Mouse (Mus musculus) fat pad, adult 2 months (tissue): ENCODE data around the gene Clta.
A peak's percentile ranks its signal among the peaks of the same experiment; 100 is the strongest.

Experiments
- DNase-seq: peaks from one replicate; pipeline ENCODE4 v3.0.0-alpha.2; 2011; ENCODE audit warnings: low read depth, low spot score; ENCODE audit errors: extremely low read depth

Clta gene

DNA sequence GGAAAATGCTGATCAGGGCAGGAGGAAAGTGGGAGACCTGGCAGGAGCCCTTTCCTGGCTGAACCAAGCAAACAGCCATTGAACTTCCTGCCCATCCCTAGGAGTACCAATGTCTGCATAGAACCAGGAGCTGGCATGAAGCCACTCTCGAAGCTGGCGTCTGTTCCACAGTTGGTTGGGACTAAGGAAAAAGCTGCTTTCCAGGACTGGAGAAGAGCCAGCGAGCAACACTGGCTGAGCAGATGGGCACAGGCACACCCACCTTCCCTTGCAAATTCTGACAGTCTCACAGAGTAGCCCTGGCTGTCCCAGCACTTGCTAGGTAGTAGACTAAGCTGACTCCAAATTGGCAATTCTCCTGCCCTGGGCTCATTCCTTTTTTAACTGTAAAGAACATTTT is 24.5 kb upstream of the Clta start:
- DNase-seq, result no peak

GRCm38 (mm10) chr4:43980236-43980635 is 24.0 kb upstream of the Clta start:
- no peak for DNase-seq

- no peak for DNase-seq
Observed at GRCm38 (mm10) chr4:43980846-43981245, 23.4 kb upstream of the Clta start.

- DNase-seq, result no peak
Observed at GRCm38 (mm10) chr4:43981251-43981650, 23.0 kb upstream of the Clta start.

DNA sequence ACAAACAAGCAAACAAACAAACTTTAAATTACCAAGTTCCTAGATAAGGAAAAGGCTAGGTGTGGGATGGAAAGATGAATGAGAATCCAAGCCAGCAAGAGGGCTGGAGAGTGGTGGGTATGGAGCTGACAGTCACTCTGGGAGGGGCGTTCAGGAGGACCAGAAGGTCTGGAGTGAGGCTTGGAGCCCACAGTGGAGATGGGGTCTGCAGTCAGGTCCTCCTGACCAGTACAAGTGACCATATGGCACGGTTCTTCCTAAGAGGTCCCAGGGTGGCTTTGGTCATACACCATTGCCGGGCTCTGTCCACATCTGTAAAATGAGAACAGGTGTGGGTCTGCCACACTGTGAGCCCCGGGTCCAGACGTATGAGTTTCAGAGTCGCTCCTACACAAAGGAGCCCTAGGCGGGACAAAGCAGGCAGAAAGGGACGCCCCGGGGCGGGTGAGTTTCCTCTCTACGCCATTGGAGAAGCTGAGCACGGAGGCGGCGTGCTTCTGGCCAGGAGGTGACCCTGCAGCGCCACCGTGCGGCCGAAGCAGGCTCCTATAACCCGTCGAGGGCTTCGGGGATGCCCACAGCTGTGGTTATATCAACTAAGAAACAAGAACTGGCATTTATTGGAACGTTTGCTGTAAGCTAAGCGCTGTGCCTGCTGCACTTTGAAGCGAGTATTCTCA is 22.1 kb upstream of the Clta start:
- no peak for DNase-seq

DNA sequence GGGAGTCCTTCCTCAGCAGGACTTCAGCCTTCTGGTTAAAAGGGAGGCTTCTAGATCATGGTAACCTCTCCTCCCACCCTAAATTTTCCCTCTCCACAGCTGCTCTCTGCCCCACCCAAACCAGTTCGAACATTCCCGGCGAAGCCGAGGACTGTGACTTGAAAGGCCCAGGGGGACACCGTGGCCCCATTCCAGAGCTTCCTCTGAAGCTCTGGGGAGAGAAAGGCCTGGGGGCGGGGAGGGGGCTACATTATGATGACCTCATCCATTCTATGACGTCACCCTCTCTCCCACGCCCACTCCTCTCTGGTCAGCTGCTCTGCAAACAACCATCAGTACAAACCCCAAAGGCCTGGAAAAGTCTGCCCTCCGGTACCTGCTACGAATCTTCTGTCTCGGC is 21.1 kb upstream of the Clta start, which contains the start of gene Ccin:
Gene Ccin, plus strand, starts transcription at position 303 of the 400 bp plus-strand sequence.
- no peak for DNase-seq

- DNase-seq, result no peak
Observed at GRCm38 (mm10) chr4:43983756-43984155, 20.5 kb upstream of the Clta start.

DNA sequence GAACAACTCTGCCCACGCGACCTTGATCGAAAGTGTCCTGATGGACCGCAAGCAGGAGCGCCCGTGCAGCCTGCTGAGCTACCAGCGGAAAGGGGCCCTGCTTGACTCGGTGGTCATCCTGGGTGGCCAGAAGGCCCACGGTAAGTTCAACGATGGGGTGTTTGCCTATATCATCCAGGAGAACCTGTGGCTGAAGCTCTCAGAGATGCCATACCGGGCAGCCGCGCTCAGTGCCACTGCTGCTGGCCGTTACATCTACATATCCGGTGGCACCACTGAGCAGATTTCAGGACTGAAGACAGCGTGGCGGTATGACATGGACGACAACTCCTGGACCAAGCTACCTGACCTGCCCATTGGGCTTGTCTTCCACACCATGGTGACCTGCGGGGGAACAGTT is 19.9 kb upstream of the Clta start:
- DNase-seq, result no peak

DNA sequence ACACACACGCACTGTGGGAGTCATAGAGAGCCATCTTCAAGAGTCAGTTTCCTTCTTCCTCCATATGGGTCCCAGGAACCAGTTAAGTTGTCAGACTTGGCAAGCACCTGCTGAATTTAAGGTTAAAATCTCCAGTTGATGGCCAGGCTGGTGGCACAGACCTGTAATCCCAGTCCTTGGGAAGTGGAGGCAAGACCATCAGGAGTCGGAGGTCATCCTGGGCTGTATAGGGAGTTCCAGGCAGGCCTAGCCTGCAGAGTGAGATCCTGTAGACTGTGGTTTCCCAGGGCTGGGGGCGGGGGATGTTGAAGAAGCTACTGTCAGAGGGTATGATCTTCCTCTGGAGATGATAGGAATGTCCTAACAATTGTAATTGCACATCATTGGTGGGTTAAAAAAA is 15.3 kb upstream of the Clta start:
- no peak for DNase-seq

GRCm38 (mm10) chr4:43993072-43993471 is 11.2 kb upstream of the Clta start:
- no peak for DNase-seq

DNA sequence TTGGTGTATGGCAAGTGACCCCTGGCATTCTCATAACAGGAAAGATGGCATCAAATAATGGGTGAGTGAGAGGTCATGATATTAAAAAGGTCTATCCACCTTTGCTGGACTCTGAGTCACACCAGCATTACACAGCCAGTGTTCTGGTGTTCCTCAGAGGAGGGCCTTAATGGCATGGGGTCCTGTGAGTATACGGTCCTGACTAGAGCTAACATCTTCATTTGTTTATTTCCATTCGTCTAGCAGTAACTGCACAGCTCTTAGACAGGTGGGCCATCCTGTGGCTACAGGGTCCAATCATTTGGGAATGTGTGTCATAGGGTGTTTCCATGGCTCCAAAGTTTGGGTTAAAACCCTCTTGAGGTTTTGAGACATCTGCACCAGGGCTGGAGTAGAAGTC is 9.9 kb upstream of the Clta start:
- no peak for DNase-seq

DNA sequence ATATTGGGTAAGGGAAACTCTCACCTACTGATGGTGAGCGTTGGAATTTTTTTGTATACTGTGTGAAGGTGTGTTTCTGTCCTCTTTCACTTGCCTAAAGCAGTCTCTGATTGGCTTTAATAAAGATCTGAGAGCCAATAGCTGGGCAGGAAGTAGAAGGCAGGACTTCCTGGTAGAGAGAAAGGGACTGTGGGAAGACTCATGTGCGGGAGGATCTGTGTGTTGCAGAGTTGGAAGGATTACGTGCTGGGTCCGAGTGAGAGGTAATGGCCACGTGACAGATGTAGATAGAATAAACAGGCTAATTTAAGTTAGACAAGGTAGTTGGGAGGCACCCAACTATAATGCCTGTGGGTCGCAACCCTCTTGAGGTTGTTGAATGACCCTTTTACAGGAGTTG is 630 bp upstream of the Clta start:
- DNase-seq, result peak; percentile 31

- DNase-seq, result no peak
Observed at GRCm38 (mm10) chr4:44004623-44005409, 564 bp downstream of the Clta start.

- no peak for DNase-seq
Observed at GRCm38 (mm10) chr4:44010176-44010575, 5.9 kb downstream of the Clta start.

- DNase-seq, result no peak
Observed at GRCm38 (mm10) chr4:44010893-44011292, 6.6 kb downstream of the Clta start.

DNA sequence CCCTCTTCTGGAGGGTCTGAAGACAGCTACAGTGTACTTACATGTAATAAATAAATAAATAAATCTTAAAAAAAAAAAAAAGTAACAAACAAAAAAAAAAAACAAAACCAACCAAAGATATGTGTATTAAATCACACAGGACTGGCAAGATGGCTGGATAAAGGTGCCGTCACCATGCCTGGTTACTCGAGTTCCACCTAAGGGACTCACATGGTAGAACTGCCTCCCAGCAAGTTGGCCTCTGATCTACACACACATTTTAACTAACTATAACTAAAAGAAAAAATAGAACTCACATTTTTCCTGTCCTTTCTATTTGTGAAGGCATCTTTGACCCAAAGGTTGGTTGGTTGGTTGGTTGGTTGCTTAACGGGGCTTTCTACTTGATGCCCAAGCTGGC is 7.5 kb downstream of the Clta start:
- no peak for DNase-seq

DNA sequence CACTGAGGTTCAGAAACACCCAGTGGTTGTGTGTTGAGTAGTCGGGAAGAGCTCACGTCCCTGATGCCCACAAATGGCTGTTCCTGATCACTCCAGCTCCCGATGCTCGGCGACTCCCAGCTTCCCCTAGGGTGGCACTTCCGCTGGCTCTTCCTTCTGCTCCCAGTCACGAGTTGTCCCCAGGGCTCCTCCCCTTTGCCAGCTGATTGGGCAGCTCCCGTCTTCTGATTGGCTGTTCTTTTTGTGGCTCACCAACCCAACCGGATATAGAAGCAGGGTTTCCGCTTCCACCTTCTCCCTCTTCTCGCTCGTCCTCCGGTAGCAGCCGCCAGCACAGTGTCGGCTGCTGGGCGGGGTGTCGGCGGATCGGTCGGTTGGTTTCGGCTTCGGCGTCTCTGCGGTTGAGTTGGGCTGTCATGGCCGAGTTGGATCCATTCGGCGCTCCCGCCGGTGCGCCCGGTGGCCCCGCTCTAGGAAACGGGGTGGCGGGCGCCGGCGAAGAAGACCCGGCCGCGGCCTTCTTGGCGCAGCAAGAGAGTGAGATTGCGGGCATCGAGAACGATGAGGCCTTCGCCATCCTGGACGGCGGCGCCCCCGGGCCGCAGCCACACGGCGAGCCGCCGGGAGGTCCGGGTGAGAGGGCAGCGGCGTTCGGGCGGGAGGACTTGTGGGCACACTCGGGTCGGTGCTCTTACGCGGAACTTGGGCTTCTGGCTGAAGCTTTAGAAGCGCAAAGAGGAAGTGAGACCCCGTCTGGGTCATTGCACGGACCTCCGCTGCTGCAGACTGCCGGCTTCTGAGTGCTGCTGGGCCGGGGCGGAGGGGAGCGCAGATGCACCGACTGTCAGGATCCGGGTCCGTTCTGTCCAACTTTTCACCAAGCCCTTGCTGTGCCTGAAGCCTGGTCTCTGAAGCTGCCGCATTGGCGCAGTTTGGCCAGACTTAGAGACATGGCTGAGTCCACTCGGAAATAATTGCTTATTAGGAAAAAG is 8.4 kb downstream of the Clta start:
- peak; percentile 69 for DNase-seq

- DNase-seq, result no peak
Observed at GRCm38 (mm10) chr4:44013391-44014070, 9.3 kb downstream of the Clta start.

- DNase-seq, result no peak
Observed at GRCm38 (mm10) chr4:44016071-44016470, 11.8 kb downstream of the Clta start.

DNA sequence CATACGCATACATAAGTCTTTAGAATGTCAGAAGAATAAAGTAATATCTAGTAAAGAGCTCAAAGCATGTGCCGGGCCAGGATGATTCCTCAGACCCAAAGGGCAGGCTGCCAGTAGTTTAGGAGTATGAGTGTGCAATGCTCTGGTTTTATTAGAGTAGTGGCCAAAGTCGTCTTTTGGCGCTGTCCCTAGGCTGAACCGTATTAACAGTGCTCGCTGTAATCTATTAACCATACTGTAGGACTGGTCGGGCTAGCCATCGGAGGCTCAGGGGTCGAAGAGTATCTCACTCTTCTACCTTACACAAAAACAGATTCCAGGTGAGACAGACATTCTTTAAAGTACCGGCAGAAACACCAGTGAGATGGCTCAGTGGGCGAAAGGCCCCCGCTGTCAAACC is 12.5 kb downstream of the Clta start:
- DNase-seq, result no peak

DNA sequence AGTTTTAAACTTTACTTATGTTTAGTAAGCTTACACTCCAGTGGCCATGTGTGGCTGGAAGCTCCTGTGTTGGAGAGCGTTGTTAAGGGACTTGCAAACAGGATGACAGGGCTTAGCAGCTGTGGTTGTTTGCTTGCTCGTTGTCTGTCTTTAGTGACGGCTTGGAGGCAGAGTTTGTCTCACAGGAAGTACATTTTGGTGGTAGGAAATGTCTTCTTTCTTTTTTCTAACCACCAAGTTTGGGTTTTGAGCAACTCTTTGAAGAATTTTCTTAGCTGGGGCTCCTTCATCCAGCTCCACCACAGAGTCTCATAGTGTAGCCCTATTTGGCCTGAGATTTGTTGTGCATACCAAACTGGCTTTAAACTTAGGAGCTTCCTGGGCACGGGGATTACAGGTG is 18.1 kb downstream of the Clta start:
- DNase-seq, result no peak
